Mouse (Mus musculus) testis, postnatal 14 days (tissue): Measurements from ENCODE around the gene Iqcg.

ENCODE experiments used
- DNase-seq: peaks from one replicate; pipeline ENCODE4 v3.0.0; 2021; ENCODE audit warnings: low spot score

The Iqcg gene

GRCm38 (mm10) chr16:33053141-33053540 is 2.9 kb downstream of the Iqcg start:
- DNase-seq = peak; percentile 29

GRCm38 (mm10) chr16:33049809-33050208 is 6.2 kb downstream of the Iqcg start:
- DNase-seq = no peak

GRCm38 (mm10) chr16:33048686-33049085 is 7.3 kb downstream of the Iqcg start:
- no peak for DNase-seq

- DNase-seq = no peak
These were observed 8.0 kb downstream of the Iqcg start for GRCm38 (mm10) chr16:33048004-33048403.

- no peak for DNase-seq
These were observed 12.8 kb downstream of the Iqcg start for GRCm38 (mm10) chr16:33043268-33043667.

- DNase-seq = no peak
These were observed 13.3 kb downstream of the Iqcg start for GRCm38 (mm10) chr16:33042682-33043081.

- DNase-seq = no peak
These were observed 20.0 kb downstream of the Iqcg start for GRCm38 (mm10) chr16:33036006-33036405.

- no peak for DNase-seq
These were observed 29.7 kb downstream of the Iqcg start for GRCm38 (mm10) chr16:33026357-33026756.

- DNase-seq = no peak
These were observed 31.4 kb downstream of the Iqcg start for GRCm38 (mm10) chr16:33024456-33025104.

GRCm38 (mm10) chr16:33023750-33024149 is 32.3 kb downstream of the Iqcg start:
- DNase-seq = peak; percentile 74

- DNase-seq = no peak
These were observed 34.6 kb downstream of the Iqcg start for GRCm38 (mm10) chr16:33021381-33021780.

- no peak for DNase-seq
These were observed 36.8 kb downstream of the Iqcg start for GRCm38 (mm10) chr16:33019117-33019770.

- no peak for DNase-seq
These were observed 38.2 kb downstream of the Iqcg start for GRCm38 (mm10) chr16:33017677-33018349.

- no peak for DNase-seq
These were observed 40.0 kb downstream of the Iqcg start for GRCm38 (mm10) chr16:33015986-33016385.

GRCm38 (mm10) chr16:33015396-33015907 is 40.6 kb downstream of the Iqcg start:
- no peak for DNase-seq

GRCm38 (mm10) chr16:33014921-33015320 is 41.1 kb downstream of the Iqcg start:
- DNase-seq = no peak

GRCm38 (mm10) chr16:33013801-33014200 is 42.2 kb downstream of the Iqcg start:
- DNase-seq = no peak

GRCm38 (mm10) chr16:33010166-33010565 is 45.9 kb downstream of the Iqcg start:
- no peak for DNase-seq

GRCm38 (mm10) chr16:33007436-33007835 is 48.6 kb downstream of the Iqcg start:
- no peak for DNase-seq

- DNase-seq = no peak
These were observed 49.1 kb downstream of the Iqcg start for GRCm38 (mm10) chr16:33006888-33007287.

- no peak for DNase-seq
These were observed 50.8 kb downstream of the Iqcg start for GRCm38 (mm10) chr16:33005216-33005615.

GRCm38 (mm10) chr16:32992158-32992557 is 63.9 kb downstream of the Iqcg start:
- DNase-seq = no peak

GRCm38 (mm10) chr16:32984631-32985030 is 71.4 kb downstream of the Iqcg start:
- no peak for DNase-seq
